Mouse (Mus musculus): Measurements from ENCODE around the gene Nav3.
"Not testable (repeated sequence)": the region's sequence is repeated elsewhere in the genome, so short reads cannot be mapped to it uniquely, and the experiment has no call there.

Nav3 gene

DNA sequence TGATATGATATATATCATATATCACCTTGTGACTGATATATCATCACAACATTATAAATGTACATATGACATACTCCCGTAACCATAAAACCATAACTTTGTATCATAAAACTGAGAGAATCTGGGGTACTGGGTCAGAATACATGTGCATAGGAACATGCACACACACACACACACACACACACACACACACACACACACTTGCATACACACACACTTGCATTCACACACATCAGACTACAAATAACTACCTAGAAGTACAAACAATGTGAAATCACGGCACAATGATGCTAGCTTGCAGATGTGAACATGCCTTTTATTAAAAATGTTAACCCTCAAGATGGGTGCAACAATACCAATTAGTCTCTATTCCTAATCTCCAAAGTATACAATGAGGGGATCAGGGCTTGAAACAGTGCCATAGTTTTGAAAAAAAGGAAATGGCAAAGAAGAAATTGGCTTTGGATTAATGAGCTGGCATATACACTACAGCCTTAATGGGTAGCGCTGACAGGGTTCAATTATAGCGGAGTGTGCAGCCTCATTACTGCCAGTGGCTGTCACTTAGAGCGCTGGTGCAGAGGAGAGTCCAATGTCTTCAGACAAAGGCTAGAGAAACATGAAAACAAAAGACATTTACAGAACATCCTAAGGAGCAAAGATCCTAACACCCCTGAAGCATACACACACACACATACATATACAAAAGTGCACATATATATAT is 72.3 kb downstream of the Nav3 start:
- not testable (repeated sequence) for DNase-seq (ENCODE audit: extremely low spot score, low read depth, low spot score)

DNA sequence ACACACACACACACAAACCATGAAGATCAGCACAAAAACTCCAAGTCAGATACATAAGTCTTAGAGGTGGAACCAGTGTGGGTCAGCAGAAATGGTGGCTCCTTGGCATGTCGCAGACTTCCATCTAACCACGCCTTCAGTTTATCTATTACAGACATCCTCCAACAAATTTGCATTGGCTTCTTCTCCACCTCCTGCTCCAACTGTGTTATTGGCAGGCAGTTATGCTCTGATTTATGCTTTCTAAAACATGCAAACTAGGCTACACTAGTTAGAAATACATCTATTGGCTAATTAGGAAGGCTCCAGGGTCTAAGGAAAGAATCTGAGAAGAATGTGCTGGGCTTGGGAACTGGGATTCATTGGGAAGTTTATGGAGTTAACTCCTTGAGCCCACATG is 75.2 kb downstream of the Nav3 start:
- DNase-seq (ENCODE audit: extremely low spot score, low read depth, low spot score): no peak

DNA sequence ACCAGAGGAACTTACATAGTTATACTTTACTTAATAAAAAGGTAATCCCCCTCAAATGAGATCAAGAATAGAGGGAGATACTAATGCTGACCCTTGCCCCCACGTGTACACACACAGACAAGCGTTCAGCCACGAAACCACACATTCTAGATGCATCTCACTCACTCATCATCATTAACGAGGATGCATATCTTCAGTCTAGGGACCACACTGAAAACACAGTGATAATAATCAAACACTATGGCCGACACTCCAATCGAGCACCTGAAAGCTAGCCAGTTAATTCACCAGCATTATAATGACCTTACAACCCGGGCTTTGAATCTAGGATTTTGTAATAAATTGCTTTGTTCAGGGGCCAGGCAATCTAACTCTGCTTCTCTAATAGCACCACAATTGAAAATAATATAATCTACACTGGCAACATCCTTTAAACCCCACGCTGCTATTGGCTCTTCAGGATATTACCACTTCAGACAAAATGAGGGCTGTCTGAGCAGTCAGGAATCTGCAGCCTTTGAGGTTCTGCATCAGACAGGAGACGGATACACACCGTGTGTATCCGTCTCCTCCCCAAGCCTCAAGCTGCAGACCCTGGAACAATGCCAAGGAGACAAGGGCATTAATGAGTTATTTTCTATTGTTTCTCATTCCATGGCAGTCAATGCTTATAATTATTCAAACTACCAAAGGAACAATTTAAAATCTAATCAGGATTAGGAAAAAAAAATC is 83.1 kb downstream of the Nav3 start:
- DNase-seq (ENCODE audit: extremely low spot score, low read depth, low spot score): no peak

DNA sequence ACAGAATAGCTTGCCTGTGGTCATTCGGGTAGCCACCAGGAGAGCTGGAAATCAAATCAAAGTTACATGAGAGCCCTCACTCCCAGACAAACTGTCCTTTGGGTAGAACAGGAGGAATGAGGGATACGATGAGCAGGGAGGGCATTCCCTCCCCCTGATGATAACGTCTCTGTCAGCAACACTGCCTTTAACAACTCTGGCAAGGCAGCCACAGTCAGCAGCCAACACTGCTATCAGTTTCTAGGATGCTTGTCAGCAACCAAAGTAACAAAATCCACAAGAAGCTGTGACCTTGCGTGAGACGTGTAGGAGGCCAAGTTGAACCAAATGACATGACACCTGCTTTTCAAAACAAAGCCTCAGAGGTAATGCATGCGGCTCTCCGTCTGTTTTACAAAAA is 103.9 kb downstream of the Nav3 start:
- no peak for DNase-seq (ENCODE audit: extremely low spot score, low read depth, low spot score)

DNA sequence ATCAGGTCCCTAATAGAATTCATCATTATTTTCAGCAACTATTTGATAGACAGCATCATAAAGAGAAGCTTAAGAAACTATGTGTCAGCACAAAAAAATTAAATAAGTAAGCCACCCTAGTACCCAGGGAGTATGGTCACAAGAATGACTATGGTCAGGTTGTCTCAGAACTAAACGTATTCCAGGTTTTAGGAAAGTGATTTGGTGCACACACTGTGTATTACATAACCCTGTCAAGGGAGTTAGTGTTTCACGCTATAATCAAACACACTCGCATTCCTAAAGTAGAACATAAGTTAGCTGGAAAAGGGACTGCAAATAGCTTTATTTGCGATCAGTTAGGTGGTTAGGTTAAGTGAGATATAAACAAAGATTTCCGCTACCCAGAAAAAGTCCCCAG is 126.0 kb downstream of the Nav3 start:
- DNase-seq (ENCODE audit: extremely low spot score, low read depth, low spot score): no peak

DNA sequence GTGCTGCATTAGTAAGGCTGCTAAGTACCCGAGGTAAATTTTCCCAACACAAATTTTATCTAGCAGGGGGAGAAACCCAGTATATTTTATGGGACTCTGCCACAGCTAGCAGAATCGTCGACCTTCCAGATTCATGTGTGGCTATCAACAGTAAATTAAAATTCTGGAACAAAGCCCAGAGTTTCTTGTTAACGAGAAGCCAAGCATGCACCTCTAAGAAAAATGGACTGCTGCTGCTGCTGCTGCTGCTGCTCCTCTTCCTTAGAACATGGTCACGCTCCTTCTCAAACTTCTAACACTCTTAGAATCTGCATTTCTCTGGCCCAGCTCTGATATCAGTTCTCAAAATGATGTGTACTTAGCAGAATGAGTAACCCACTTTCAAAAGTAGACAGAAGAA is 126.4 kb downstream of the Nav3 start:
- no peak for DNase-seq (ENCODE audit: extremely low spot score, low read depth, low spot score)

DNA sequence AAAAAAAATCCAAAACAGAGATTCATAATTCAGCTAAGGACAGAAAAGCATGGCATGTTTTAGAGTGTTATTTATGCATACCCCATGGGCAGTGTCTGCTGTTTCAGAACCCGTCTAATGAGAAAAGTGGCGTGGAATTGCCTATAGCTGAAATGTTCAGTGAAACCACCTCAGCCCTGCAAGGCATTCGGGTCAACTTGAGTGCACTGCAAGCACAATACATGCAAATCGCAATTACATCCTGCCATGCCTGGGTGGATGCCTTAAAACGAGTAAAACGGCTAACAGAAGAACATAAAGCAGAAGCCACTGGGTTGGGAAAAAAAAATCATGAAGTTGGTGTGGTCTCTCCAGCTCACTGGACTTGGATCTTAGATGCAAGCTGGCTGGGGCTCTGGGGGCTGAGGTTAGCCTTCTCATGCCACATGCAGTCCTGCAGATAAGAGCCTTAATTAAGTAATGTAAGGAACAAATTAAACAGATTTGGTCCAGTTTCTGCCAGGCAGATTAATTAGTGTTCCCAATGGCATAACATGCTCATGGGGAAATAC is 133.8 kb downstream of the Nav3 start:
- no peak for DNase-seq (ENCODE audit: extremely low spot score, low read depth, low spot score)

DNA sequence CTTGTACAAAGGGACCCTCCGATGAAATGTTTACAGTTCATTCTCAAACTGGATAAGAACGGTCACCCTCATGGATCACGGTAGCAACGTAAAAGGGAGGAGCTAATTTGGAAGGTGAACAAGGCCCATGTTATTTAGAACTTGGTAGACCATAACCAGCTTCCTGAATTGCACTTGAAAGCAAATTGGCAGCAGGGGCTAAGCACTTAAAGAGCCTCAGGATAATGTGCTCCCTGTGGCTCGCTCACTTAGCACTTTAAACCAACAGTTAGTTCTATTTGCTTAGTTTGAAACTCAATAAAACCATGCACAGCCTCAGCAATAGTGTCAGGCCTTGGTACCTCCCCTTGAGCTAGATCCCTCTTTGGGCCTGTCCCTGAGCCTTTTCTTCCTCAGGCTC is 138.7 kb downstream of the Nav3 start:
- DNase-seq (ENCODE audit: extremely low spot score, low read depth, low spot score): no peak

DNA sequence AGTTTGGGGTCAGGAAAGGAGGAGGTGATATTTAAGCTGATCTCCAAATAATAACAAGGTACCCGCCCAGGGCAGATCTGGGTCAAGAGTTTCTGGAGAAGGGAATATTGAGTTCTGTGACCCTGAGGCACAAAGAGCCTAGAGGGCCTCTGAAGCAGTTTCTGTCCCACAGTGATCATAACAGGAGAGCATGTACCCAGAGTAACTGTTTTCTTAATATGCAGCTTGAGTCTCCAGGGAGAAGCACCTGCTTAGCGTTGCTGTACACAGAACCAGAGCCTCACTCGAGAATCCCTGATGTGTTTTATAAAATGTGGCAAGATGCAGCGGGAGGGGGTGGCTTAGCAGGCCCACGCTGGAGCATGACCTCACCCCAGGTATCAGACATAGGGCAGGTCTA is 141.5 kb downstream of the Nav3 start:
- DNase-seq (ENCODE audit: extremely low spot score, low read depth, low spot score): no peak

DNA sequence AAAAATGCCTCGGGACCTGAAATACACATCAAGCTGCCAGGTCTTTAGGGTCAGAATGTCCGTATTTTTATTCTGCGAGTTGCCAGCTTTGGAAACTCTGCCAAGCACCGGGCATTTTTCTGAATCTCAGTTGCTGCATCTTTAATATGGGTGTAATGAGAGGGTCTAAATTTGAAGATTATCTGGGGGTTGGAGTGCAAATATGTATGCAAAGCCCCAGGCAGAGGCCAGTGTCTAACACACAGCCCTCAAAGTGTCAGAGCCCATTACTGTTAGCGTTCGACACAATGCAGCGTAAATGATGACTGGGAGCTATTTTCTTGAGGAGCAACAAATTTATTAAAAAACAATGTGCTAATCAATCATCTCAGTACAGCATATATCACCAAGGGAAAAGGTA is 142.0 kb downstream of the Nav3 start:
- DNase-seq (ENCODE audit: extremely low spot score, low read depth, low spot score): no peak

DNA sequence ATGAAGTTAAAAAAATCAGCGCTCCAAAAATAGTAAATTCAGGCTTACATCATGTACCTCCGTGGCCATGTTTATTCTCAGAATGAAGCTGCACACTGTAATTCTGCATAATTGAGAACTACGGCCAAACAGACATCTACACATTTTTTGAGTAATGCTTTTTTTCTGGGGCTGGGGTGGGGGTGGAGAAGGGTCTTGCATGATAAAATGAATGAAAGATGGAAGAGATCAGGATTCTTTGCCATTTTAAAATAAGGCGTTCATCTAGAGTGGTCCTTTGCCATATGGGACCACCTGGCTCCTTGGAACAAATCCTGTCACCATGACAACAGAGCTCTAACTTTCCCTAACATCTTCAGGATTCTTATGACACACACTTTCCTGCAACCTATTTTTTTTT is 146.5 kb downstream of the Nav3 start:
- no peak for DNase-seq (ENCODE audit: extremely low spot score, low read depth, low spot score)

DNA sequence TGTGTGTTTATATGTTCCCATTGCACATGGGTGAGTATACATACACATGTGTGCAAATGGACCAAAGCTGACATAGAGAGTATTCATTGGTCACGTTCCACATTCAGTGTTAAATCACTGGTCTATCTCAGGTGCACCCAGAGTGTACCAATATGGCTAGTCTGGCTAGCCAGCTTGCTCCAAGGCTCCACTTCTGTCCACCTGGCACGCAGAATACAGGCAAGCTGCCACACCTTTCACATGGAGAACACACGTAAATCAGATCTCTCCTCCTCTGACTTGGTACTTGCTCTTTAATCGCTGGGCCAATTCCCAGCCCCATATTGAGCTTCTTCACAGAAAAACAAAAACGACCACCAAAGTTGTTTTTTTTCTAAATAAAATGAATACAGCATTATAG is 150.4 kb downstream of the Nav3 start:
- no peak for DNase-seq (ENCODE audit: extremely low spot score, low read depth, low spot score)

DNA sequence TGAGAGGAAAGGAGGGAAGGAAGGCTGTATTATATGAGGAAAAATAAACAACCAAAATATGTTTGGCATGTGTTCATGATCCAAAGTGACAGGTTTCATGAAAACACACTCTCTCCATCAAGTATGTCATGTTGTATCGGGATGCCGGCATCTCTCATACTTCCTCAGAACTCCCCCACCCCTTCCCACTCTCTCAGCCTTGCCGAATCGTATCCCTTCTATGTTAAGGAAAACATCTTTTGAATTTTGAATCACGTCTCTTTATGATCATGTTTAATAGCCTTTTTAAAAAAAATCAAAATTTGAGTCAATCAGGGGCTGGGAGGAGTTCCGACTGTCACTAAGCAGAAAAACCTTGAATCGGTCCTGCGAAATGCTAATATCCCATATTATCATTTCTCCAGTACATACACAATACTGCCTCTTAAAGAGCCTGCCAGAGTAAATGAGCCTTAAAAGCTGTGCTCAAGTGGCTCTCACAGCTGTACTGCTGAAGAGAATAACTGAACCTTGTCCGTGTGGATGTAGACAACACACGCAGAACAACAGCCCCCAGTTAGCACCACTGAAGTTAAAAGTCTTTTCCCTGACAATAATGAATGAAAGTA is 165.9 kb downstream of the Nav3 start:
- no peak for DNase-seq (ENCODE audit: extremely low spot score, low read depth, low spot score)

DNA sequence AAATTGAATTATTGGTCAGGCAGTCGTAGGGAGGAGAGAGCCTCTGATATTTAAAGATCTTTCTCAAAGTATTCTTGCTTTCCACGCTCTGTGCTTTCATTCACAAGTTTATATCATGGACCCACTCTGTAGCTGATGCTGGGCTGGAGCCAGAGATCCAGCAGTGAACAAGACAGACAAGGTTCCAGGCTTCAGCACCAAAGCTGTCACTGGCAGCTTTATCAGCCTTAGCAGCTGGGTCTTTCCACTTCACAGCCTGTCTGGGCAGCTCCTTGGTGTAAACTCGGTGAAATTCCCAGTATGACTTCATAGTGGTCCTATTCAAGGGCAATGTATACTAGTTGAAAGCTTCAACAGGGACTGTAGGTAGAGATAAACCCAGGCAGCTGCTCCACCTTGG is 172.1 kb downstream of the Nav3 start:
- DNase-seq (ENCODE audit: extremely low spot score, low read depth, low spot score): no peak

DNA sequence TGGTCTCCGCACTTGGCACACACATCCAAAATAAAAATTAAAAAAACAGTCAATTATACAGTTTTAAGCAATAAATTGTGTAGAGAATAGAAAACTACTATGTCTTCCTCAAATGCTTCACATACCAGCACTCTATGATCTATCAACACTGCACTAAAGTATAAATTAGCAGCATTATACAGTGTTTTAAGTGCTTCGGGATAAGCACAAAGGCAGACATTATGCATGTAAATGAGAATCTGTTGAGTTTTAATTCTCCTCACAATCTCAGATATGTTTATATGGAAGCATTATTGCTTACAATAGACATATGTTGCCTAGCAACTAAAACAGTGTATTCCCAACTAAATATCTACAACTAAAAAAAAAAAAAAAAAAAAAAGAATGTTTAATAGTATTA is 183.2 kb downstream of the Nav3 start:
- DNase-seq (ENCODE audit: extremely low spot score, low read depth, low spot score): no peak

DNA sequence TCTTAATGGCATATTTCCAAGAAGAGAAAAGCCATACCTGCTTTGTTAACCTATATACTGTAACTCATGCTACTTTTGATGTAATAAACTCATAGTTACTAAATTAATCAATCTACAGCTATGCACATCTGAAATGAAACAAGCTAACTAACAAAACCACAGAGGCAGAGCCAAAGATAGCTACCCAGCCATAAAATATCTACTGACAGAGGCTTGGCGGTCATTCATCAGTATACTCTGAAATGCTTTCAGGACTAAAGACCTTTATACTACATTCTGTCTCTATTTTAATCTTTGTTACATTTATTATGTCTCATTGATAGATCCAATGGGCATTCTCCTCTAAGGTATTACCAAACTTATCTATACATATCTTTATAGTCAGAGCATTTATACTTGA is 185.4 kb downstream of the Nav3 start:
- no peak for DNase-seq (ENCODE audit: extremely low spot score, low read depth, low spot score)

DNA sequence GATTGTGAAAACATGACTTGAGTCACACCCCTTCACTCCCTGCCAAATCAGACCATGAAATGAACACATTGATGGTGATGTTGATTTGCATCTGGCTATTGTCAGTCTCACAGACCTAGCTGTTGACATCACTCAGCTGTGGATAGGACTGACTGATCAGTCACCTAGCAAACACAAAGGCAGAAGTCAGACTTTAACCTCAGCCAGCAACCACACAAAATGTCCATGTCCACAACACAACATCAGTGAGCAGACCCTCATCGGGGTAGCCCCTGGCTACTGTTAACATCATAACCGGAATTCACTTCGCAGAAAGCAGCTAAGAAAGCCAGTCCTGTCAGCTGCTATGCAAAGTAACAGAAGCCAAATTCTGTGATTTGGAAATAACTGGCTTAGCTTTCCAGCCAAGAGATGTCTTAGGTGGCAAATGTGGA is 213.9 kb downstream of the Nav3 start:
- DNase-seq (ENCODE audit: extremely low spot score, low read depth, low spot score): no peak

DNA sequence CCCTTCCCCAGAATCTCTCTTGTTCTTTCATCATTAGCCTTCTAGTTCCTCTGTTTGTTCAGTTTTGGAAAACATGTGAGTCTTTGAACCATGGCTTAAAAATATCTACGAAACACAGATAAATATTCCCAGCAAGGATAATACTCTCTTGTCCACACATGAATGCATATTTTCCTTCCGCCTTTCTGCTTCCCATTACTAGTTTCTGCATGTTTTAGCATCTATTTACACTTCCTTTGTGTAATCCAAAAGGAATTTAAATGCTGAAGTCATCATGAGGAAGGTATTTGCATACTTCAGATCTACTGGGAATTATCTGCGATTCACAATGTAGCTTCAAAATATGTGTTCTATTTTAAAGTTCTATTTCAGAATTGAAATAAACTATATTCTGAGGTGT is 215.3 kb downstream of the Nav3 start:
- no peak for DNase-seq (ENCODE audit: extremely low spot score, low read depth, low spot score)

DNA sequence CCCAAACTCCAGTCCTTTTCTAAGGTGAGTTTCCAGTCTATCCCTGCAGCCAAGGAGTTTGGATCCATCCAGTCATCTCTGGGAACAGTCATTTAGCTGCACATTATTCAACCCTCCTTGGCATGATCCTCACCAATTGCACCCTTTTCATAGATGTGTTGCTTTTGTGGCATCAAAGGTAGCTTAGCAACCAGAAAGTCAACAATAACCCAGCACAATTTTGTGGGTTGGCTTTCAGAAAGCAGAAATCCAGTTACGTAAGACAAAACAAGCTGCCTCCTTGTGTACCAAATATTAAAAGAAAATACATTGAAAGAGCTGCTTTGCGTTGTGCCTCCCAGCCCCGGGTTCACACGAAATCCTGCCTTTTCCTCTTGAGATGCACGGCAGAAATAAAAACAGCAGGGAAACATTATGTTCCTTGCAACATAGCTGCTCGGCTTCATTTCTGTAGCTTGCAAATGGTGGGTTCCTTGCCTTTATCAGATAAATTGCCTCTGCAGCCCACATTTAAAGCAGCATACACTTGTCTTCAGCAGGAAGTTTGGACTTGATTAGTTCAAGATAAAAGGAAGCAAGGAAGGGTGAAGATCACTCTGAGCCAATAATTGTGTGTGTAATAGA is 222.6 kb downstream of the Nav3 start:
- DNase-seq (ENCODE audit: extremely low spot score, low read depth, low spot score): no peak

DNA sequence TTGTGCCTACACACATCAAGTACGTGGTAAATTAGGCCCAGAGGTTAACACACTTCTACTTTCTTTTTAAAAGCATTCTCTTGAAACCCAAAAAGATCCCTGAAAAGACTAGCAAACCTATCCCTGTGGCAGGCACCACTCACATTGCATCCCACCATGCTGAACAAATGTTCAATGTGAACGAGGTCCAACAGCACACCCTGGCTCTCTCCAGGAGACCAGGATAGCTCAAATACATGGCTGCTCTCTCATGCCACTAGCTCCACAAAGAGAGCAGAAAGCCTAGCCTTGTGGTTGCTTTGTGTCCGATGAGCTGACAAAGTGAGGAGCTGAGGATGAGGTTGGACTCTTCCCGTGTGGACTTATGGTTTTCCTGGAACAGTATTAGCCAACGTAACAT is 249.6 kb downstream of the Nav3 start:
- no peak for DNase-seq (ENCODE audit: extremely low spot score, low read depth, low spot score)

DNA sequence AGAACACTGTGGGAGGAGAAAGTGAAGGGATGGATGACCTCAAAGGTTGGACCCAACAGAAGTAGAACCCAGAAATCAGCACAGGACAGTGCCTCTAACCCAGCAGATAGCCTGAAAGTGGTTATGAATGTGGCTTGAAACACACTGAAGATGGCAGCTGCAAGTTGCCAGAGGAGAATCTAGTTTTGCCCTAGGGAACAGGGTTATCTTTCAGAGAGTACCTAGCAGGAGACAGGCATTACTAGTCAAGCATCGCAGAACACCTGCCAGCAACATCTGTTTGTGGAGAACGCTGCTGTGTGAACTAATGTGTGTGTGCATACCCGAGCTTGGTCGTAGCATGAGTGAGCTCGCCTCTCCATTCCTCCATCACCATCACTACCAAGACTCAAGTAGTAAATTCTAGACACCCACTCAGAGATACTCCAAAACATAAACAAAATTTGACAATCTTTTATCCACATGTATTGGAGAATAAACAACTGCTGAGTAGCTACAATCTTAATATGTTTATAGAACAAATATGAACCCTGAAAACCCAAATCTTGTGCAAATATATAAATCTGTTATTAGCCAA is 251.8 kb downstream of the Nav3 start:
- DNase-seq (ENCODE audit: extremely low spot score, low read depth, low spot score): no peak

All from hindlimb bud, embryonic 11.5 days (tissue).